Mouse (Mus musculus): ENCODE measurements around the gene Ttc23. TPM values are rescaled to one million over a fixed set of nuclear protein-coding genes. Genes with fewer than 3 reads are reported as not detected.

Gene Ttc23
- polyA plus RNA-seq, 1 experiment, result 5.3 TPM

DNA sequence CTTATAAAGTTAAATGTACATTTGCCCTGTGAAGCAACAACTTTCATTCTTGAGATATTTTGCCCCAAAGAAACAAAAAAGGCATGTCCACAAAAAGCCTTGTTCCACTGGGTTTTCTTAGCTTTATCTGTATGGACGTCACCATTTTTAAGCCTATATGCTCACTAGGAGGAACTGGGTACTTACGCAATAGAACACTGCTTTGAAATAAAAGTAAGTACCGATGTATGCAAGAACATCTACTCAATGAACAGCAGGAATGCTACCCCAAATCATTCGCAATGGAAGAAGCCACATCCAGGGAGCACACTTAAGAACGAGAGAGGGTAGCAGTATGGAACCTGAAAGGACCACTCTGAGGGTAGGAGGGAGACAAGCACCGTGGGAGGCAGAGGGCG, 32.7 kb upstream of the Ttc23 start:
- TF ChIP-seq CTCF (IDR thresholded peaks at IDR 0.05; ENCODE audit: borderline replicate concordance, insufficient read depth, low read depth, low read length), result no peak
- no peak for TF ChIP-seq POLR2A (IDR thresholded peaks at IDR 0.05; ENCODE audit: borderline replicate concordance, insufficient read depth, low read length)
- Histone ChIP-seq H3K4me1 (ENCODE audit: control insufficient read depth, insufficient read depth, low read length) (0 out of 2 replicates have a peak, but pooled peaks cover 3% of the 10 kb centered on the region), H3K27me3 (ENCODE audit: control insufficient read depth, insufficient read depth, low read length) (no peaks in the 10 kb centered on the region), H3K27ac (ENCODE audit: insufficient read depth, low read length) (no peak overlapping the region), H3K4me3 (replicated peaks; ENCODE audit: insufficient read depth, low read depth, low read length) (no peak overlapping the region)
- WGBS, result 86% methylated on average over 7 of the region's 7 CpGs
- DNase-seq, result no peak

DNA sequence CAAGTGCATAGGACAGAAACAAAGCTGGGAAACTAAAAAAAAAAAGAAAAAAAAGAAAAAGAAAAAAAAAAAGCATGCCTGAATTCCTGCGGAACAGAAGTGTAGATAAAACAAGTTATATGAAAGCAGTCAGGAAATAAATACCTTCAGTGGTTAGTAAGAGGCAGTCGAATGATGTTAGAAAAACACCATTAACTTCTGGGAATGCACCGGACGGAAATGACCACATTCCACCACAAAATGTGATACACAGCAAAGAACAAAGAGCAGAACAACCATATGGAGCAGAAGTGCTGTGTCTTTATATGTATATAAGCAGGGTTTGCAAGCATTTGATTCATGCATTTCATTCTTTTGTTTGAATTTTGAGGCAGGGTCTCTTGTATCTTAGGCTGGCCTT, 30.3 kb upstream of the Ttc23 start:
- no peaks in the 10 kb centered on the region for H3K27me3 ChIP-seq (ENCODE audit: control insufficient read depth, insufficient read depth, low read length)
- 0 out of 2 replicates have a peak, but pooled peaks cover 3% of the 10 kb centered on the region for H3K4me1 ChIP-seq (ENCODE audit: control insufficient read depth, insufficient read depth, low read length)
- DNase-seq, result no peak
- H3K27ac ChIP-seq (ENCODE audit: insufficient read depth, low read length), result no peak overlapping the region
- no peak overlapping the region for H3K4me3 ChIP-seq (replicated peaks; ENCODE audit: insufficient read depth, low read depth, low read length)
- no peak for TF ChIP-seq POLR2A (IDR thresholded peaks at IDR 0.05; ENCODE audit: borderline replicate concordance, insufficient read depth, low read length)
- TF ChIP-seq CTCF (IDR thresholded peaks at IDR 0.05; ENCODE audit: borderline replicate concordance, insufficient read depth, low read depth, low read length), result no peak
- WGBS, result 95% methylated on average over 4 of the region's 4 CpGs

DNA sequence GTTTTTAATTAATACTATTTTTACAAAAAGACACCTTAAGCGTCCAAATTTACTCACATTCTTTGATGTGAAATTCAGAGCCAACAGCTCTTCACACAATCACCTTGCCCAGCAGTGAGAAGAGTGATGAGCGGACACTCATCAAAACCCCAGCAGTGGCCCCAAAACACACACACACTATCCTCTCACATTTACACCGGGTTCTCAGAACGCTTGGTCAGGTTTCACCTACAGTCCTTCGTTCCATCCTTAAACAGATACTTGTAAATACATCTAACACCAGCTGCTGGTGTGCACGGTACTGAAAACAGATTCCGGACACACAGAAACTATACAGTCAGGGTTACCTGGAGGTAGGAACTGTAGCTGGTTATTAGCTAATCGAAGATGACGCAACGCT, 29.6 kb upstream of the Ttc23 start:
- no peak overlapping the region for H3K27ac ChIP-seq (ENCODE audit: insufficient read depth, low read length)
- 96% methylated on average over 10 of the region's 10 CpGs for WGBS
- TF ChIP-seq CTCF (IDR thresholded peaks at IDR 0.05; ENCODE audit: borderline replicate concordance, insufficient read depth, low read depth, low read length) (no peak), POLR2A (IDR thresholded peaks at IDR 0.05; ENCODE audit: borderline replicate concordance, insufficient read depth, low read length) (no peak)
- no peaks in the 10 kb centered on the region for H3K27me3 ChIP-seq (ENCODE audit: control insufficient read depth, insufficient read depth, low read length)
- DNase-seq, result no peak
- H3K4me1 ChIP-seq (ENCODE audit: control insufficient read depth, insufficient read depth, low read length), result 0 out of 2 replicates have a peak, but pooled peaks cover 3% of the 10 kb centered on the region
- no peak overlapping the region for H3K4me3 ChIP-seq (replicated peaks; ENCODE audit: insufficient read depth, low read depth, low read length)

DNA sequence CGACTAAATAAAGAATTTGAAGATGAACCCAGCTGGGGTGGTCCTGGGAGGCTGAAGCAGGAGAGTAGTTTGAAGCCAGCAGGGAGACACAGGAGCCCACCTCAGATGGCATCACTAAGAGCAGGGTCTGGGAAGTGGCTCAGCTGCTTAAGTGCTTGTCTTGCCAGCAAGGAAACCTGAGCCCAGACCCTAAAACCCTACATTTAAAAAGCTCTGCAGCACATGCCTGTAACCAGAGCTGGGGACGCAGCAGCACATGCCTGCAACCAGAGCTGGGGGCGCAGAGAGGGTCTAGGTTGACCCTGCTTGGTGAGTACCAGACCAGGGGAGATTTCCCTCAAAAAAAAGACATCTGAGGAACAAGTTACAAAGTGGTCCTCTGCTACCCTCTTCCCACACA, 28.9 kb upstream of the Ttc23 start:
- Histone ChIP-seq H3K27me3 (ENCODE audit: control insufficient read depth, insufficient read depth, low read length) (no peaks in the 10 kb centered on the region), H3K27ac (ENCODE audit: insufficient read depth, low read length) (no peak overlapping the region), H3K4me3 (replicated peaks; ENCODE audit: insufficient read depth, low read depth, low read length) (no peak overlapping the region), H3K4me1 (ENCODE audit: control insufficient read depth, insufficient read depth, low read length) (0 out of 2 replicates have a peak, but pooled peaks cover 3% of the 10 kb centered on the region)
- no peak for DNase-seq
- no peak for TF ChIP-seq CTCF (IDR thresholded peaks at IDR 0.05; ENCODE audit: borderline replicate concordance, insufficient read depth, low read depth, low read length)
- TF ChIP-seq POLR2A (IDR thresholded peaks at IDR 0.05; ENCODE audit: borderline replicate concordance, insufficient read depth, low read length), result no peak
- WGBS, result 95% methylated on average over 3 of the region's 3 CpGs

DNA sequence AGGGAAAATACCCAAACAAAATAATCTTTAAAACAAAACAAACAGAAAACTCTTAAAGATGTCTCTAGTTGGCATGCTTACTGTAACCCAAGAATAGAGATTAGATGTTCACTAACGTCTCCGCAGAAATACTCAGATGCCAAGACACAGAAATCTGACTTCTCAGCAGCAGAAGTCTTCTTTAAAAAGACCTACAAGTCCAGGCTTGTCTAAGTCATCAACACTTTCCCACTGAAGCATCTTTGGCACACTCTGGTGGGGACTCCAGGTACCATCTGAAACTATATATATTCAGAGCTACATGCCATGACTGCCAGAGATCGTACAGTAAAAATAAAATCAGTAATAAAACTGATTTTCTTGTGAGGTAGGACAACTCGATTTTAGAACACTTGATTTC, 27.4 kb upstream of the Ttc23 start:
- no peak overlapping the region for H3K27ac ChIP-seq (ENCODE audit: insufficient read depth, low read length)
- peak in 1 of 2 experiments; percentile 41 for DNase-seq
- H3K27me3 ChIP-seq (ENCODE audit: control insufficient read depth, insufficient read depth, low read length), result no peaks in the 10 kb centered on the region
- no peaks in the 10 kb centered on the region for H3K4me1 ChIP-seq (ENCODE audit: control insufficient read depth, insufficient read depth, low read length)
- TF ChIP-seq POLR2A (IDR thresholded peaks at IDR 0.05; ENCODE audit: borderline replicate concordance, insufficient read depth, low read length) (no peak), CTCF (IDR thresholded peaks at IDR 0.05; ENCODE audit: borderline replicate concordance, insufficient read depth, low read depth, low read length) (no peak; the same call in 1 of the 2 replicates)
- no peak overlapping the region for H3K4me3 ChIP-seq (replicated peaks; ENCODE audit: insufficient read depth, low read depth, low read length)
- 54% methylated on average over 4 of the region's 4 CpGs for WGBS

DNA sequence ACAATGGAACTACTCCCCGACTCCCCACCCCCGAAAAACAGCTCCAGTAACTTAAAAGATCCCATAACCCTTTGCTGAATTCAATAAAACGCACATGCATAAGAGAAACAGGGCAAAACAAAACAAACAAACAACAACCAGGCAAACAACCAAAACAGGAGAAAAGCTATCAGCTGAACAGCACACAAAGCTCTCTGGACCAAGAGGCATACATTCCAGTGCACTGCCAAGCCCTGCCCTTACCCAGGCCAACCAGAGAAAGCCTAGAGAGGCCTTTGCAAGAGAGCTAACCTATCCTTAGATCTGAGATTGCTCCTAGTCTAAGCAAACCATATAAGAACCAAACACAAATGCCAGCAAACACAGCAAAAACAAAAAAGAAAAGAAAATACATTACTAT, 25.1 kb upstream of the Ttc23 start:
- DNase-seq, result no peak
- WGBS, result 89% methylated on average over 3 of the region's 3 CpGs
- Histone ChIP-seq H3K4me3 (replicated peaks; ENCODE audit: insufficient read depth, low read depth, low read length) (no peak overlapping the region), H3K4me1 (ENCODE audit: control insufficient read depth, insufficient read depth, low read length) (no peaks in the 10 kb centered on the region), H3K27me3 (ENCODE audit: control insufficient read depth, insufficient read depth, low read length) (no peaks in the 10 kb centered on the region), H3K27ac (ENCODE audit: insufficient read depth, low read length) (no peak overlapping the region)
- TF ChIP-seq CTCF (IDR thresholded peaks at IDR 0.05; ENCODE audit: borderline replicate concordance, insufficient read depth, low read depth, low read length) (no peak), POLR2A (IDR thresholded peaks at IDR 0.05; ENCODE audit: borderline replicate concordance, insufficient read depth, low read length) (no peak)

DNA sequence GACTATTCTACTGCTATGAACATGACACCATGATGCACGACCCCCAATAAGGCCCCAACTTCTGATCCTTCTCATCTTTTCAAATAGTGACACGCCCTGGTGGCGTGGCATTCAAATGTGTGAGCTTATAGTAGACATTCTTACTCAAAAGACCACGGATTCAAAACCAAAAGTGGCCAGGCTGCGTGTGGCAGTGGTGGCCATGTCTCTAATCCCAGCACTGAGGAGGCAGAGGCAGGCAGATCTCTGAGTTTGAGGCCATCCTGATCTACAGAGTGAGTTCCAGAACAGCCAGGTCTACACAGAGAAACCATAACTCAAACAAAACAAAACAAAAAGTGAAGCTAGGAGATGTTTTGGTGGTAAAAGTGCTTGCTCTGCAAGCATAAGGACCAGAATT, 20.5 kb upstream of the Ttc23 start:
- Histone ChIP-seq H3K27ac (ENCODE audit: insufficient read depth, low read length) (no peak overlapping the region), H3K27me3 (ENCODE audit: control insufficient read depth, insufficient read depth, low read length) (no peaks in the 10 kb centered on the region), H3K4me3 (replicated peaks; ENCODE audit: insufficient read depth, low read depth, low read length) (no peak overlapping the region), H3K4me1 (ENCODE audit: control insufficient read depth, insufficient read depth, low read length) (no peaks in the 10 kb centered on the region)
- no peak for DNase-seq
- WGBS, result 90% methylated on average over 5 of the region's 5 CpGs
- no peak for TF ChIP-seq POLR2A (IDR thresholded peaks at IDR 0.05; ENCODE audit: borderline replicate concordance, insufficient read depth, low read length)
- TF ChIP-seq CTCF (IDR thresholded peaks at IDR 0.05; ENCODE audit: borderline replicate concordance, insufficient read depth, low read depth, low read length), result no peak

DNA sequence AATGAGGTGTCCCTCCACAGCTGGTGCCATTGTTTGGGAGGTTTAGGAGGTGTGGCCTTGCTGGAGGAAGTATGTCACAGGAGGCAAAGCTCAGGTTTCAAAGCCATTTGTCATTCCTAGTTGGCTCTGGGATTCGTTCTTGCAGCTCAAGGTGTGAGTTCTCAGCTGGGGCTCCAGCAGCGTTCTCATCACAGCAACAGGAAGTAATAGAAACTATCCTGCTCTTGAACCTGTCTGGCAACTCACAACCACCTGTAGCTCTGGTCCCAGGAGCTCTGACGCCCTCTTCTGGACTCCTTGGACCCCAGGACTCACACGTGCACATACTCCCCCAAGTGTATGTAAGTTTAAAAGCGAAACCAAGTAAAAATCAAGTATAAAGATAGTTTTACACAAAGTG, 17.5 kb upstream of the Ttc23 start:
- no peak overlapping the region for H3K4me3 ChIP-seq (replicated peaks; ENCODE audit: insufficient read depth, low read depth, low read length)
- H3K27me3 ChIP-seq (ENCODE audit: control insufficient read depth, insufficient read depth, low read length), result no peaks in the 10 kb centered on the region
- no peak for TF ChIP-seq CTCF (IDR thresholded peaks at IDR 0.05; ENCODE audit: borderline replicate concordance, insufficient read depth, low read depth, low read length)
- no peak for TF ChIP-seq POLR2A (IDR thresholded peaks at IDR 0.05; ENCODE audit: borderline replicate concordance, insufficient read depth, low read length)
- 74% methylated on average over 5 of the region's 5 CpGs for WGBS
- no peak overlapping the region for H3K27ac ChIP-seq (ENCODE audit: insufficient read depth, low read length)
- DNase-seq, result no peak
- no peaks in the 10 kb centered on the region for H3K4me1 ChIP-seq (ENCODE audit: control insufficient read depth, insufficient read depth, low read length)
